Mouse (Mus musculus) activated CD4-positive, CD25-positive, alpha-beta regulatory T cell, adult 4 months (primary cell): ENCODE measurements around the gene Htr2b. TPM values are rescaled to one million over a fixed set of nuclear protein-coding genes. Genes with fewer than 3 reads are reported as not detected.

Experiments used
- ATAC-seq: one replicate; pipeline ENCODE4 v1.8.0; 2017
- polyA plus RNA-seq, 2 experiments: library from polyadenylated mRNA; unstranded; fragments of 100-300 nt; shearing (Covaris generic); gene quantifications; one replicate each; pipeline ENCODE4 v1.2.1; 2017

Htr2b gene
- under 1 TPM in 1 of 2 experiments, not detected in 1; 0.45 TPM for polyA plus RNA-seq

GRCm38 (mm10) chr1:86111779-86112178 lies at the start of gene Htr2b:
Gene Htr2b (minus strand): TSS chr1:86111970.
- no peak for ATAC-seq

GRCm38 (mm10) chr1:86161061-86161460 lies 49.3 kb upstream of the Htr2b start:
- no peak for ATAC-seq

- no peak for ATAC-seq
Measured at GRCm38 (mm10) chr1:86160479-86160878, 48.7 kb upstream of the Htr2b start.

- ATAC-seq, result no peak
Measured at GRCm38 (mm10) chr1:86160059-86160458, 48.3 kb upstream of the Htr2b start.

- no peak for ATAC-seq
Measured at GRCm38 (mm10) chr1:86156595-86156994, 44.8 kb upstream of the Htr2b start.

GRCm38 (mm10) chr1:86156075-86156474 lies 44.3 kb upstream of the Htr2b start:
- ATAC-seq, result no peak

- no peak for ATAC-seq
Measured at GRCm38 (mm10) chr1:86154824-86155164, 43.0 kb upstream of the Htr2b start.

GRCm38 (mm10) chr1:86154133-86154823 lies 42.5 kb upstream of the Htr2b start, which contains the start of gene Armc9:
Gene Armc9 (plus strand): TSS chr1:86154780.
- ATAC-seq, result peak; percentile 100

- no peak for ATAC-seq
Measured at GRCm38 (mm10) chr1:86152618-86153017, 40.8 kb upstream of the Htr2b start.

- ATAC-seq, result no peak
Measured at GRCm38 (mm10) chr1:86151376-86151775, 39.6 kb upstream of the Htr2b start.

- no peak for ATAC-seq
Measured at GRCm38 (mm10) chr1:86150929-86151328, 39.2 kb upstream of the Htr2b start.

GRCm38 (mm10) chr1:86148161-86148560 lies 36.4 kb upstream of the Htr2b start:
- ATAC-seq, result no peak

- ATAC-seq, result no peak
Measured at GRCm38 (mm10) chr1:86147557-86147956, 35.8 kb upstream of the Htr2b start.

GRCm38 (mm10) chr1:86146293-86146692 lies 34.5 kb upstream of the Htr2b start:
- no peak for ATAC-seq

GRCm38 (mm10) chr1:86144001-86144944 lies 32.5 kb upstream of the Htr2b start:
- ATAC-seq, result no peak

GRCm38 (mm10) chr1:86143165-86143564 lies 31.4 kb upstream of the Htr2b start:
- no peak for ATAC-seq

GRCm38 (mm10) chr1:86141081-86141480 lies 29.3 kb upstream of the Htr2b start:
- ATAC-seq, result no peak

- no peak for ATAC-seq
Measured at GRCm38 (mm10) chr1:86135315-86135714, 23.5 kb upstream of the Htr2b start.

- no peak for ATAC-seq
Measured at GRCm38 (mm10) chr1:86133337-86133736, 21.6 kb upstream of the Htr2b start, which contains the start of gene Gm21972. Gene Gm21972 (plus strand): TSS chr1:86133637.

- ATAC-seq, result no peak
Measured at GRCm38 (mm10) chr1:86126036-86126435, 14.3 kb upstream of the Htr2b start.

- ATAC-seq, result no peak
Measured at GRCm38 (mm10) chr1:86119549-86119948, 7.8 kb upstream of the Htr2b start.

- ATAC-seq, result no peak
Measured at GRCm38 (mm10) chr1:86114141-86114540, 2.4 kb upstream of the Htr2b start.

- no peak for ATAC-seq
Measured at GRCm38 (mm10) chr1:86105054-86105453, 6.7 kb downstream of the Htr2b start.

GRCm38 (mm10) chr1:86094413-86094812 lies 17.4 kb downstream of the Htr2b start:
- no peak for ATAC-seq
